Mouse (Mus musculus): Measurements from ENCODE around the gene Pmepa1. TPM values are rescaled to one million over a fixed set of nuclear protein-coding genes. Genes with fewer than 3 reads are reported as not detected.

The Pmepa1 gene
- polyA plus RNA-seq, 1 experiment from 2014 or later, result 4.6 TPM

GRCm38 (mm10) chr2:173293042-173293441, 16.7 kb upstream of the Pmepa1 start:
- no peak for ATAC-seq (ENCODE audit: low FRiP score)
- WGBS, result 52% methylated on average over 6 of the region's 6 CpGs

GRCm38 (mm10) chr2:173292551-173292950, 16.2 kb upstream of the Pmepa1 start:
- Histone ChIP-seq H3K27ac (replicated peaks) (no peak overlapping the region), H3K4me2 (no peak overlapping the region), H3K9me3 (replicated peaks) (no peaks in the 10 kb centered on the region), H3K9ac (replicated peaks) (no peak overlapping the region), H3K36me3 (no peaks in the 10 kb centered on the region), H3K27me3 (replicated peaks) (no peaks in the 10 kb centered on the region), H3K4me3 (replicated peaks) (no peak overlapping the region), H3K4me1 (no peaks in the 10 kb centered on the region; the same call in 1 of the 2 replicates)
- ATAC-seq (ENCODE audit: low FRiP score), result no peak
- WGBS, result 97% methylated on average over 2 of the region's 2 CpGs

More at GRCm38 (mm10) chr2:173293042-173293441, 16.7 kb upstream of the Pmepa1 start:
- H3K9me3 ChIP-seq (replicated peaks), result no peaks in the 10 kb centered on the region
- H3K27ac ChIP-seq (replicated peaks), result no peak overlapping the region
- no peak overlapping the region for H3K4me3 ChIP-seq (replicated peaks)
- H3K36me3 ChIP-seq, result no peaks in the 10 kb centered on the region
- H3K9ac ChIP-seq (replicated peaks), result no peak overlapping the region
- no peaks in the 10 kb centered on the region; the same call in 1 of the 2 replicates for H3K4me1 ChIP-seq
- no peak overlapping the region for H3K4me2 ChIP-seq
- no peaks in the 10 kb centered on the region for H3K27me3 ChIP-seq (replicated peaks)

- Histone ChIP-seq H3K4me3 (replicated peaks) (no peak overlapping the region), H3K4me2 (no peak overlapping the region), H3K27ac (replicated peaks) (no peak overlapping the region), H3K36me3 (no peaks in the 10 kb centered on the region), H3K9me3 (replicated peaks) (no peaks in the 10 kb centered on the region), H3K4me1 (no peaks in the 10 kb centered on the region; the same call in 1 of the 2 replicates), H3K9ac (replicated peaks) (no peak overlapping the region), H3K27me3 (replicated peaks) (no peaks in the 10 kb centered on the region)
- 97% methylated on average over 11 of the region's 11 CpGs for WGBS
- no peak for ATAC-seq (ENCODE audit: low FRiP score)
Measured at GRCm38 (mm10) chr2:173290981-173291380, 14.6 kb upstream of the Pmepa1 start.

DNA sequence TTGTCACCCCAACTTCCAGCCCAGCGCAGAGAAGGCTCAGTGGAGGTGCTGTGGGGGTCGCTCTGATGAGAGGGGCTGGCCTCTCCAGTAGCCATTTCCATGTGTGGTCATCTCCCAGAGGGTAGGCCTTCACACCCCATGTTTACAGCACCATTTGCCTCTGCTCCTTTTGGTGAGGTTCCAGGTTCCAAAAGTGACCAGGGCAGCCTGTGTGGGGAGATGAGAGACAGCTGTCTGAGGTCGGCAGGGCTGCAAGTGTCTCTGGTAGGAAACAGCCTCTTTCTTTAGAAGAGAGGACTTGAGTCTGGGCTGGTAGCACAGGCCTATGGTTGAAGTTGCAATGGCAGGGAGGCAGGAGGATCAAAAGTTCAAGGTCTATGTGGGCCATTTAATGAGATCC, 13.6 kb upstream of the Pmepa1 start:
- H3K36me3 ChIP-seq, result no peaks in the 10 kb centered on the region
- no peak for ATAC-seq (ENCODE audit: low FRiP score)

DNA sequence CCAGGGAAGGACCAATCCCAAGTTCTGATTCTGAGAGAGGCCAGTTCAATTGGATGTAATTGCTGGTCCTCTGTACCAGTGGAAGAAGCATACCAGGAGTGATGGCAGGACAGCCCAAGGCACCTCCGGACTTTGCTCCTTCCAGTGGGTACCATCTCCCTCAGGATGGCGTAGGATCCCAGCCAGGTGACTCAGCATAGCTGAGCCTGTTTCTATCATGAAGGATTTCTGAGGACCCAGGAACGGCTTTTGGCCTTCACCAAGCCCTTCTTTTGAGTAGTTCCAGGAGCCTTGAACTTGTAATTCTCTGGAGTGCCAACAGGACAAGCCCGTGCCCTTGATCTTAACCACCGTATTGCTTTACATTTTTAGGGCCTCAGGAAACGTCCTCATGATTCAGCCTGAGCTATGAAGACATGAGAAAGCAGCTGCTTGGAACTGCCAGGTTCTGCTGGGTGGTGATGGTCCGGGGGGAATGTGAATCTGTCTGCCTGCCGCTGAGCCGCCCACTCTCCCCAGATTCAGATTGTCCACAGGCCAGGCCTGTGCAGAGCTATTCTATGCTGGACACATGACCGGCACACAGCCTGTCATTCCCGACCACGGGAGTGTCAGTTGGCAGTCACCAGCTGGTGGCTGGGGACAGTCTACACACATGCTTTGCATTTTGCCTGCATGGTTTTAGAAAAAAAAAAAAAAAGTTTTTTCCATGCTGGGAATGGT, 9.6 kb upstream of the Pmepa1 start:
- Histone ChIP-seq H3K9me3 (replicated peaks) (no peaks in the 10 kb centered on the region), H3K36me3 (no peaks in the 10 kb centered on the region), H3K4me3 (replicated peaks) (no peak overlapping the region), H3K27ac (replicated peaks) (no peak overlapping the region), H3K4me2 (no peak overlapping the region), H3K27me3 (replicated peaks) (no peaks in the 10 kb centered on the region), H3K9ac (replicated peaks) (no peak overlapping the region), H3K4me1 (peaks cover 8% of the 10 kb centered on the region)
- no peak for ATAC-seq (ENCODE audit: low FRiP score)
- WGBS, result 91% methylated on average over 12 of the region's 12 CpGs

More for the DNA sequence above, 13.6 kb upstream of the Pmepa1 start:
- H3K4me2 ChIP-seq, result no peak overlapping the region
- no peaks in the 10 kb centered on the region; the same call in 1 of the 2 replicates for H3K4me1 ChIP-seq
- H3K9ac ChIP-seq (replicated peaks), result no peak overlapping the region
- no peak overlapping the region for H3K4me3 ChIP-seq (replicated peaks)
- no peak overlapping the region for H3K27ac ChIP-seq (replicated peaks)
- 72% methylated on average over 3 of the region's 3 CpGs for WGBS
- no peaks in the 10 kb centered on the region for H3K27me3 ChIP-seq (replicated peaks)
- H3K9me3 ChIP-seq (replicated peaks), result no peaks in the 10 kb centered on the region

DNA sequence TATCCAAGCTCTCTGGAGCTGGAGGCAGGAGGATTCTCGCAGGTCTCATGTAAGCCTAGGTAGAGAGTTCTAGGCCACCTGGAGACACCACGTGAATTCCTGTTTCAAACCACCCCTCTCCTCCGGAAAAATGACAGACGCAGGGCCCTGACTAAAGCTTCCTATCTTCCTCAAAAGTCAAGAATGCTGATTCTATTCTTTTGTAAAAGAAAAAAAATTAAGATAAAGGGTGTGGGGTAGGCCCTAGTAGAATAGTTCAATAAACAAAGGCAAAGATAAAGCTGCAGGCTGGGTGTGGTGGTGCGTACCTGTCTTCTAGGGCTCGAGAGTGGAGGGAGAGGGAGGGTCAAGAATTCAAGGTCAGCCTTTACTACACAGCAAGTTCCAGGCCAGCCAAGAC, 8.4 kb upstream of the Pmepa1 start:
- Histone ChIP-seq H3K9me3 (replicated peaks) (no peaks in the 10 kb centered on the region), H3K4me2 (no peak overlapping the region), H3K27me3 (replicated peaks) (no peaks in the 10 kb centered on the region), H3K9ac (replicated peaks) (no peak overlapping the region), H3K4me3 (replicated peaks) (no peak overlapping the region), H3K4me1 (peaks cover 8% of the 10 kb centered on the region), H3K36me3 (no peaks in the 10 kb centered on the region), H3K27ac (replicated peaks) (no peak overlapping the region)
- no peak for ATAC-seq (ENCODE audit: low FRiP score)
- 90% methylated on average over 6 of the region's 6 CpGs for WGBS

DNA sequence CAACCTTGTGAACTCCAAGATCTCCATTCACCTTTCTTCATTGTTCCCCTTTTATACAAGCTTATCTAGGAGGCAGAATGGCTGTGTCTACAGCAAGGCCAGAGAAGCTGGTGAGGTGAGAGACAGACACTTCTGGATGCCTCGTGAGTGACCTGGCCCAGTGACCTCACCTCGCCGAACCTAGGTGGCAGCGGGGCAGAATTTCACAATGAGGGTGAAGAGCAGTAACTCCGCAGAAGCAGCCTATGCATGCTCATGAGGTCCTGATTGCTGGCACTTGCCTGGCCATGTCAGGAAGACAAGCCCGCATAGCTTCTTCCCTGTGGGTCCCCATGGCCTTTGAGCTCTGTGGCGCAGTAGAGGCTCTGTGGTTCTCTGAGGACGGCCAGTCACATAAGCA, 5.9 kb upstream of the Pmepa1 start:
- H3K4me2 ChIP-seq, result no peak overlapping the region
- H3K4me1 ChIP-seq, result peaks cover 11% of the 10 kb centered on the region
- H3K27ac ChIP-seq (replicated peaks), result no peak overlapping the region
- H3K36me3 ChIP-seq, result no peaks in the 10 kb centered on the region
- no peak for ATAC-seq (ENCODE audit: low FRiP score)
- H3K27me3 ChIP-seq (replicated peaks), result no peaks in the 10 kb centered on the region
- WGBS, result 91% methylated on average over 8 of the region's 8 CpGs
- no peaks in the 10 kb centered on the region for H3K9me3 ChIP-seq (replicated peaks)
- no peak overlapping the region for H3K4me3 ChIP-seq (replicated peaks)
- H3K9ac ChIP-seq (replicated peaks), result no peak overlapping the region

DNA sequence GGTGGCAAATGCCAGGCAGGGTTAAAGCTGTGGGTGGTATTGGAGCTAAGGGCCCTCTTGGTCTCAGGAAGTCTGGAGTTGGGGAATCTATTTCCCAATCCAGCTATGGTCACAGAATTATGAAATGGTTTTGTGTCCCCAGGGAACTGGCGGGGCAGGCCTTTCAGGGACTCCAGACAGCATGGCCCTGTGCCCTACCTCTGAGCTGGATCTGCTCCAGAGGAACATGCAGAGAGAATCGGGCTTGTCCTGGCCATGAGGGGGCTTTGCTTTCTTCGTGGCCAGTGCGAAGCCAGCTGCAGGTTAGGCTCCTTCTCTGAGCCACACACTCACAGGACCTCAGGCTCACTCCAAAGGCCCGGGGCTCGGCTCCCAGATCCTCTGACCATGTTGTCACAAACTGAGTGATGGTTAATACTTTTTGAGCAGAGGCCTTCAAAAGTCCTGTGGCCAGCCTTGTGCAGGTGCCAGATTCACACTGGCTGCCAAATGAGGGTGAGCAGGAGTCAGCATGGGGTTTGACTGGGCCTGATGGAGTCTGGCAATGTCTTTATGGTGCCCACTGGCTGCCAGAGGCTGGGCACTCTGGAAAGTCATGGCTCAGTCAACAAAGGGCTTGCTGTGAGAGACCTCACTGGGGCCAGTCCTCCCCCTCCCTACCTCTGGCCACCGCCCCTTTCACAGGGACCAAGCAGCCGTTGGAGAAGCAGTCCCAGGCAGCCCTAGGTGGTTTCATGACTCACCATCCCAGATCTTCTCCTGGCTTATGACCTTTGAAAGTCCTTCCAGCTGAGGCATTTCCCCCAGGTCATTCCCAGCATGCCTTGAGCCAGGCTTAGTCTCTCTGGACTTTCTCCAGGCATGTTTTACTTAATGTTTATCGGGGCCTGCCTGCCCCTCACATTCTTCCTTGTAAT, 4.9 kb upstream of the Pmepa1 start:
- WGBS, result 69% methylated on average over 9 of the region's 9 CpGs
- ATAC-seq (ENCODE audit: low FRiP score), result no peak
- no peak overlapping the region for H3K27ac ChIP-seq (replicated peaks)

DNA sequence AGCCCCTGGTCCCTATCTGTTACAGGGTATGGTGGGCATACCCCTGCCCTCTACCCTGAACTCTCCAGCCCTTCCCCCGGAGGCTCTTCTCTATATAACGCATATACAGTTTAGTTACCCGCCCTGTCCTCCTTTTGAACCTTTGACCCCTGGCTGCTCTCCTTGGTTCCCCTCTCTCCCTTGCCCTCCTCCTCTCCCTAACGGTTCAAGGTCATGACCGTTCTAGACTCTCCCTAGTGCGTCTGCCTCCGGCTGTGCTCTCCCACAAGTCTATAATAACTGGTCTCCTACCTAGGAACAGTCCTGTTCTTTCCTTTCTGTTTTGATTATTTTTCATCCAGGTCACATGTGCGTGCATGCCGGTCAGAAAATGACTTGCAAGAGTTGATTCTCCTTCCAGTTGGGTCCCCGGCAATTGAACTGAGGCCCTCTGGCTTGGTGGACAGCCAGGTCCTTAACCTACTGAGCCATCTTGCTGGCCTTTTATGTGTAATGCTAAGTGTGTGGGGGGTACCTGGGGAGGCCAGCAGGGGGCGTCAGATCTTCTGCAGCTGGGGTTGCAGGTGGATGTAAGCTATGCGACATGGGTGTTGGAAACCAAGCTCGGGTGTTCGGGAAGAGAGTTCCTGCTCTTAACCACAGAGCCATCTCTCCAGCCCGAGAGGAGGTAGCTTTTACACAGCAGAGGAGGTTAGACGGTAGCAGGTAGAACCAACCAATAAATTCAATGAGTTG, 2.7 kb upstream of the Pmepa1 start:
- ATAC-seq (ENCODE audit: low FRiP score), result no peak
- no peak overlapping the region for H3K4me3 ChIP-seq (replicated peaks)
- H3K9me3 ChIP-seq (replicated peaks), result no peaks in the 10 kb centered on the region
- no peak overlapping the region for H3K27ac ChIP-seq (replicated peaks)
- 76% methylated on average over 16 of the region's 16 CpGs for WGBS
- no peak overlapping the region for H3K9ac ChIP-seq (replicated peaks)
- H3K4me2 ChIP-seq, result no peak overlapping the region
- peaks cover 28% of the 10 kb centered on the region for H3K4me1 ChIP-seq
- H3K36me3 ChIP-seq, result no peaks in the 10 kb centered on the region
- no peaks in the 10 kb centered on the region for H3K27me3 ChIP-seq (replicated peaks)

More for the DNA sequence above, 4.9 kb upstream of the Pmepa1 start:
- H3K9me3 ChIP-seq (replicated peaks), result no peaks in the 10 kb centered on the region
- no peak overlapping the region for H3K9ac ChIP-seq (replicated peaks)
- H3K4me2 ChIP-seq, result no peak overlapping the region
- no peaks in the 10 kb centered on the region for H3K36me3 ChIP-seq
- H3K27me3 ChIP-seq (replicated peaks), result no peaks in the 10 kb centered on the region
- peaks cover 17% of the 10 kb centered on the region for H3K4me1 ChIP-seq
- H3K4me3 ChIP-seq (replicated peaks), result no peak overlapping the region

DNA sequence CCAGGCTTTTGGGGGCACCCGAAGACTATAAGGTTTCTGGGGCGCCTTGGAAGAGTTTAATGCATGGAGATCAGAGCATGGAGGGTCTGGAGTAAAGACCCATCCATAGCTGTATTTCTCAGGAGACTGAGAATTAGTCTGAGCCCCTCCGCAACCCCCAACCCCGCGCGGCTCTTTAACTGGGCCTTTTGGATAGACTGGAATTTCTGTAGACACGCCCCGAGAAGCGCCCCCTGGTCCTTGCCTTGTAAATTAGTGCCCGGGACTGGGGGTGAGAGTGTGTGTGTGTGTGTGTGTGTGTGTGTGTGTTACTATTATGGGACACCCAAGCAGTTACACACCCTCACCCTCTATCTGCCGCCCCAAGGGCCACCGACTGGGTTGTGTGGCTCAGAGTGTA, 526 bp upstream of the Pmepa1 start:
- WGBS, result 2% methylated on average over 12 of the region's 12 CpGs
- H3K27ac ChIP-seq (replicated peaks), result peak overlapping the region; percentile 84
- H3K4me1 ChIP-seq, result peaks cover 50% of the 10 kb centered on the region
- H3K27me3 ChIP-seq (replicated peaks), result no peaks in the 10 kb centered on the region
- H3K9ac ChIP-seq (replicated peaks), result peak overlapping the region; percentile 98
- peak overlapping the region; percentile 77 for H3K4me2 ChIP-seq
- ATAC-seq (ENCODE audit: low FRiP score), result peak; percentile 30
- no peaks in the 10 kb centered on the region for H3K9me3 ChIP-seq (replicated peaks)
- H3K4me3 ChIP-seq (replicated peaks), result peak overlapping the region; percentile 95
- H3K36me3 ChIP-seq, result no peaks in the 10 kb centered on the region
